Mouse (Mus musculus) adrenal gland, postnatal 4 days (tissue): ENCODE results near the gene Brd7. TPM values are rescaled to one million over a fixed set of nuclear protein-coding genes. Genes with fewer than 3 reads are reported as not detected.

Source experiments
- DNase-seq, 2 experiments: peaks; one replicate each; pipeline ENCODE4 v3.0.0; 2021 to 2022; ENCODE audit warnings: low spot score in 2 of 2, mixed read lengths in 2 of 2
- total RNA-seq, 2 experiments: library from RNA; stranded (reverse); gene quantifications; 2 replicates each; pipeline ENCODE4 v1.2.3; 2021

Brd7 gene
- total RNA-seq, 2 experiments from 2014 or later, result 82.9 to 93.5 TPM

GRCm38 (mm10) chr8:88310286-88310685 is 51.7 kb downstream of the Brd7 start:
- DNase-seq, result no peak

- DNase-seq, result no peak
These were observed 52.1 kb downstream of the Brd7 start for GRCm38 (mm10) chr8:88309881-88310280.

GRCm38 (mm10) chr8:88309274-88309873 is 52.6 kb downstream of the Brd7 start:
- DNase-seq, result no peak

GRCm38 (mm10) chr8:88307736-88308135 is 54.3 kb downstream of the Brd7 start:
- DNase-seq, result no peak

- no peak for DNase-seq
These were observed 55.5 kb downstream of the Brd7 start for GRCm38 (mm10) chr8:88306511-88306910.

GRCm38 (mm10) chr8:88305814-88306213 is 56.2 kb downstream of the Brd7 start:
- DNase-seq, result no peak

GRCm38 (mm10) chr8:88301589-88302437 is 60.2 kb downstream of the Brd7 start:
- DNase-seq, result no peak

- no peak for DNase-seq
These were observed 61.9 kb downstream of the Brd7 start for GRCm38 (mm10) chr8:88299907-88300603.

- no peak for DNase-seq
These were observed 63.3 kb downstream of the Brd7 start for GRCm38 (mm10) chr8:88298733-88299103.

GRCm38 (mm10) chr8:88297976-88298732 is 63.8 kb downstream of the Brd7 start:
- no peak for DNase-seq

GRCm38 (mm10) chr8:88294977-88295376 is 67.0 kb downstream of the Brd7 start:
- no peak for DNase-seq

- DNase-seq, result no peak
These were observed 68.2 kb downstream of the Brd7 start for GRCm38 (mm10) chr8:88293590-88294356.

- DNase-seq, result no peak
These were observed 69.1 kb downstream of the Brd7 start for GRCm38 (mm10) chr8:88292926-88293325.

GRCm38 (mm10) chr8:88291305-88291690 is 70.7 kb downstream of the Brd7 start:
- no peak for DNase-seq

GRCm38 (mm10) chr8:88290326-88291304 is 71.4 kb downstream of the Brd7 start:
- no peak for DNase-seq

GRCm38 (mm10) chr8:88289901-88290300 is 72.1 kb downstream of the Brd7 start:
- DNase-seq, result no peak

GRCm38 (mm10) chr8:88288622-88289242 is 73.3 kb downstream of the Brd7 start:
- no peak for DNase-seq

- DNase-seq, result no peak
These were observed 75.5 kb downstream of the Brd7 start for GRCm38 (mm10) chr8:88286421-88286960.
